Mouse (Mus musculus): ENCODE measurements around the gene Dnmt3c.

- TF ChIP-seq POLR2A (IDR thresholded peaks at IDR 0.05; ENCODE audit: low read depth, low read length) (no peak), CTCF (IDR thresholded peaks at IDR 0.05; ENCODE audit: extremely low read depth, insufficient read depth, insufficient read length, insufficient replicate concordance) (no peak)
Observed at GRCm38 (mm10) chr2:153713227-153713626, 16.8 kb downstream of the Dnmt3c start.

Measured in spleen, adult 2 months (tissue).